Mouse (Mus musculus): Measurements from ENCODE around the gene Slc22a12.

DNA sequence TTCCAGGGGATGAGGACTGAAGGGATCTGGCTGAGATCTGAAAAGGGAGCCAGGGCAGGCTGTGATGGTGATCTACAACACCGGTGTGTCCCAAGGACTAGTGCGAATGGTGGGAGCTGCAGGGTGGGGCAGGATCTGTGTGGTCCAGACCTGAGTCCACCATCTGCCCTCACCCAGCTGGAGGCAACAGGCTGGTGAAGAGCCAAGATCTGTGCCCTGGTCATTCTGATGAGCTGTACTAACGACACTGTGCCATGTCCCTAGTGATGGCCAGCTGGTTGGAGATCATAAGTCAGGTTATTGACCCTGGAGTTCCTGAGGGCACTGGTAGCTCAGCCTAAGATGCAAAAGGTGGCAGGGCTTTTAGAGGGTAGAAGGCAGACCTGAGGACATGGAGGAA is 15.4 kb downstream of the Slc22a12 start:
- TF ChIP-seq CTCF (IDR thresholded peaks at IDR 0.05; ENCODE audit: extremely low read depth, insufficient read depth, insufficient read length, insufficient replicate concordance) (no peak), POLR2A (IDR thresholded peaks at IDR 0.05; ENCODE audit: low read depth, low read length) (no peak)
